Mouse (Mus musculus) CD4-positive, CD25-positive, alpha-beta regulatory T cell, adult 2 months (primary cell): ENCODE results near the gene Cpb2.

Experiments used
- DNase-seq: peaks from one replicate; pipeline ENCODE4 v3.0.0-alpha.2; 2012; ENCODE audit warnings: low read depth, low spot score

Gene Cpb2

GRCm38 (mm10) chr14:75242087-75242486 is at the start of gene Cpb2:
Gene Cpb2 (plus strand): TSS chr14:75242287.
- DNase-seq: no peak

GRCm38 (mm10) chr14:75192427-75192826 is 49.7 kb upstream of the Cpb2 start:
- peak; percentile 39 for DNase-seq

- peak; percentile 47 for DNase-seq
These were observed 49.2 kb upstream of the Cpb2 start for GRCm38 (mm10) chr14:75192858-75193257.

- DNase-seq: no peak
These were observed 46.6 kb upstream of the Cpb2 start for GRCm38 (mm10) chr14:75195530-75195929.

- DNase-seq: peak; percentile 88
These were observed 45.1 kb upstream of the Cpb2 start for GRCm38 (mm10) chr14:75197027-75197426.

GRCm38 (mm10) chr14:75197660-75198059 is 44.4 kb upstream of the Cpb2 start:
- peak; percentile 54 for DNase-seq

- DNase-seq: no peak
These were observed 36.6 kb upstream of the Cpb2 start for GRCm38 (mm10) chr14:75205363-75206051.

GRCm38 (mm10) chr14:75206307-75206706 is 35.8 kb upstream of the Cpb2 start:
- DNase-seq: no peak

- DNase-seq: no peak
These were observed 33.4 kb upstream of the Cpb2 start for GRCm38 (mm10) chr14:75208572-75209151.

GRCm38 (mm10) chr14:75213752-75214151 is 28.3 kb upstream of the Cpb2 start:
- no peak for DNase-seq

GRCm38 (mm10) chr14:75218843-75219242 is 23.2 kb upstream of the Cpb2 start:
- DNase-seq: no peak

- DNase-seq: no peak
These were observed 22.7 kb upstream of the Cpb2 start for GRCm38 (mm10) chr14:75219250-75219913.

GRCm38 (mm10) chr14:75222386-75222785 is 19.7 kb upstream of the Cpb2 start:
- no peak for DNase-seq

- peak; percentile 53 for DNase-seq
These were observed 14.5 kb upstream of the Cpb2 start for GRCm38 (mm10) chr14:75227453-75228084.

- peak; percentile 81 for DNase-seq
These were observed 12.3 kb upstream of the Cpb2 start for GRCm38 (mm10) chr14:75229834-75230233.

GRCm38 (mm10) chr14:75233070-75233469 is 9.0 kb upstream of the Cpb2 start:
- DNase-seq: no peak

GRCm38 (mm10) chr14:75235552-75235951 is 6.5 kb upstream of the Cpb2 start:
- DNase-seq: no peak

- no peak for DNase-seq
These were observed 6.0 kb upstream of the Cpb2 start for GRCm38 (mm10) chr14:75235955-75236635.

GRCm38 (mm10) chr14:75236636-75237003 is 5.5 kb upstream of the Cpb2 start:
- no peak for DNase-seq

GRCm38 (mm10) chr14:75237096-75237495 is 5.0 kb upstream of the Cpb2 start:
- no peak for DNase-seq

- no peak for DNase-seq
These were observed 3.9 kb upstream of the Cpb2 start for GRCm38 (mm10) chr14:75238054-75238692.
